Comparison of ENCODE assay signal across 9 mouse cellular contexts in the genomic region with DNA sequence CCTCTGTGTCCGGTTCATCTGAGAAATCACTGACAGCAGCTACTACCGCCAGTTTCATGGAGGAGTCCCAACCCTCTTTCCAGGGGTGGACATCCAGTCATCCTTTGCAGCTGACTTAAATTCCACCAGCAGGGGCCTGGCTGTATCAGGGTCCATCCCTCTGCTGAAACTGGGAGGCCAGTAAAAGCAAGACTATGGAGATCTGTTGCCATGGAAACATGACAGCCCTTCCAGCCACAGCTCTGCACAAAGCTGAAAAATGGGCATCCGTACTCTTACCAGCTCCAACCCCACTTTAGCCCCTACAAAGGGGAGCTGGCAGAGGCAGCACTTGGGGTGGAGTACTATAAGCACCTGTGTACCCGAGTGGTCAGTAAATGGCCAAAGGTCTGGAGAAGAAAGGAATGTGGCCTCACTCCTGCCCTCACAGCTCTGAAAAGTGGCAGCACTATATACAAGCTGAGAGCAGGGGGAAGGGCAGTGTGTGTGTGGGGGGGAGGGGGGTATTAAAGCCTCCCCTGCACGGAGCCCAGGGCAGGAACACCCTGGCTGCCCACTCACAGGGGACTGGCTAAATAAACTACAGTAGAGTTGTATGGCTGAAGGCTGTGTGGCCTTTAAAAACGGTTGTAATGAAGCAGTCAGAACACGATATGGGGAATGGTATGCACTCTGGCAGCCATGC. TPM values are rescaled to one million over a fixed set of nuclear protein-coding genes. Genes with fewer than 3 reads are reported as not detected.
DNase-seq lines count a peak whose midpoint lies in the region; ATAC-seq and TF ChIP-seq lines count a peak whose summit lies in the region.
"Had no signal": no experiment of that assay in that cellular context is flagged by ENCODE, and none has a peak within 500 bp of the region (broad histone marks: within the 10 kb centered on the region; RNA-seq: fewer than 3 reads in every experiment).

No protein-coding gene starts in this region.

- 33% methylated on average over 7 of the region's 7 CpGs for WGBS in intestine, embryonic 14.5 days
- WGBS in intestine, embryonic 15.5 days: 34% methylated on average over 7 of the region's 7 CpGs
- WGBS in hindbrain, embryonic 14.5 days: 14% methylated on average over 7 of the region's 7 CpGs

- no peak overlapping the region for H3K4me3 ChIP-seq in intestine, embryonic 14.5 days (ENCODE audit: low read depth, low read length)
- no peak overlapping the region for H3K4me3 ChIP-seq in intestine, embryonic 15.5 days (replicated peaks)
- no peak overlapping the region for H3K4me3 ChIP-seq in hindbrain, embryonic 14.5 days (replicated peaks; ENCODE audit: low read length)
- no peak overlapping the region for H3K4me3 ChIP-seq in myocyte

- H3K36me3 ChIP-seq in intestine, embryonic 14.5 days (ENCODE audit: control insufficient read depth, insufficient read depth, low read length): peaks cover 29% of the 10 kb centered on the region
- H3K36me3 ChIP-seq in intestine, embryonic 15.5 days: 0 out of 2 replicates have a peak, but pooled peaks cover 3% of the 10 kb centered on the region
- peaks cover 18% of the 10 kb centered on the region; the same call in 1 of the 2 replicates for H3K36me3 ChIP-seq in hindbrain, embryonic 14.5 days (replicated peaks; ENCODE audit: control insufficient read depth, insufficient read depth)
- no peaks in the 10 kb centered on the region for H3K36me3 ChIP-seq in myocyte (ENCODE audit: control insufficient read depth, insufficient read depth)

- H3K27me3 ChIP-seq in intestine, embryonic 14.5 days (replicated peaks; ENCODE audit: control insufficient read depth, insufficient read depth, low read length): no peaks in the 10 kb centered on the region
- H3K27me3 ChIP-seq in intestine, embryonic 15.5 days (replicated peaks): no peaks in the 10 kb centered on the region
- H3K27me3 ChIP-seq in hindbrain, embryonic 14.5 days (ENCODE audit: control insufficient read depth, insufficient read depth, low read length): no peaks in the 10 kb centered on the region
- no peaks in the 10 kb centered on the region for H3K27me3 ChIP-seq in myocyte (ENCODE audit: control insufficient read depth, insufficient read depth, insufficient read length)

- no peak overlapping the region for H3K9ac ChIP-seq in intestine, embryonic 14.5 days (ENCODE audit: low read length)
- H3K9ac ChIP-seq in intestine, embryonic 15.5 days: no peak overlapping the region
- peak overlapping the region; percentile 17; the same call in 1 of the 2 replicates for H3K9ac ChIP-seq in hindbrain, embryonic 14.5 days

- no peaks in the 10 kb centered on the region for H3K9me3 ChIP-seq in intestine, embryonic 14.5 days (ENCODE audit: control insufficient read depth, low read length)
- H3K9me3 ChIP-seq in intestine, embryonic 15.5 days: no peaks in the 10 kb centered on the region
- no peaks in the 10 kb centered on the region for H3K9me3 ChIP-seq in hindbrain, embryonic 14.5 days (ENCODE audit: control insufficient read depth, low read length)
- H3K9me3 ChIP-seq: G1E had no signal

- DNase-seq in intestine, embryonic 14.5 days (ENCODE audit: low spot score): no peak
- peak; percentile 75 for DNase-seq in embryo, embryonic 10 days (ENCODE audit: low spot score)
- DNase-seq in hindbrain, embryonic 14.5 days (ENCODE audit: low spot score): no peak
- DNase-seq in layer of hippocampus, postnatal 10 days (ENCODE audit: low spot score in 2 of 2): no peak
- no peak for DNase-seq in thymus, postnatal 14 days
- DNase-seq in cerebellum, postnatal 14 days: no peak

- no peak overlapping the region for H3K27ac ChIP-seq in intestine, embryonic 14.5 days (ENCODE audit: low read depth)
- H3K27ac ChIP-seq in intestine, embryonic 15.5 days: no peak overlapping the region
- H3K27ac ChIP-seq in hindbrain, embryonic 14.5 days: peak overlapping the region; percentile 59

- no peak overlapping the region for H3ac ChIP-seq in myocyte (ENCODE audit: control insufficient read depth, insufficient read length)

- H3K79me2 ChIP-seq in myocyte (ENCODE audit: control insufficient read depth, insufficient read depth): no peaks in the 10 kb centered on the region

- ATAC-seq in intestine, embryonic 14.5 days (replicated peaks; ENCODE audit: low FRiP score, low TSS enrichment, low read depth): peak; percentile 41; the same call in 1 of the 2 replicates
- no peak for ATAC-seq in intestine, embryonic 15.5 days
- peak; percentile 75 for ATAC-seq in hindbrain, embryonic 14.5 days (ENCODE audit: low FRiP score)

- TF ChIP-seq POLR2A in myocyte (IDR thresholded peaks at IDR 0.05; ENCODE audit: insufficient read length, low read depth): no peak

- no peak overlapping the region for H3K4me2 ChIP-seq in intestine, embryonic 14.5 days (ENCODE audit: low read length)
- no peak overlapping the region for H3K4me2 ChIP-seq in intestine, embryonic 15.5 days (replicated peaks)
- H3K4me2 ChIP-seq in hindbrain, embryonic 14.5 days (replicated peaks): no peak overlapping the region
- peak overlapping the region; percentile 5 for H3K4me2 ChIP-seq in myocyte (ENCODE audit: low read depth)

- peaks cover 18% of the 10 kb centered on the region for H3K4me1 ChIP-seq in intestine, embryonic 14.5 days (replicated peaks; ENCODE audit: control insufficient read depth, insufficient read depth, low read length)
- peaks cover 34% of the 10 kb centered on the region for H3K4me1 ChIP-seq in intestine, embryonic 15.5 days (replicated peaks)
- H3K4me1 ChIP-seq in hindbrain, embryonic 14.5 days (replicated peaks; ENCODE audit: control insufficient read depth, insufficient read depth, low read length): peaks cover 35% of the 10 kb centered on the region

TF ChIP-seq in myocyte, 11 proteins besides CTCF, POLR2A, EP300 and RAD21:
- no peak for TF ChIP-seq MYOG (IDR thresholded peaks at IDR 0.05; ENCODE audit: control insufficient read depth in 1 of 3, insufficient read depth in 1 of 3, insufficient read length in 2 of 3, low read depth in 2 of 3)
- no peak for TF ChIP-seq POLR2AphosphoS2 (IDR thresholded peaks at IDR 0.05; ENCODE audit: insufficient read length, low read depth)
- no peak for TF ChIP-seq TCF12 (IDR thresholded peaks at IDR 0.05; ENCODE audit: insufficient read depth, poor library complexity, severe bottlenecking)
- TF ChIP-seq E2F4 (IDR thresholded peaks at IDR 0.05; ENCODE audit: insufficient read depth): no peak

RNA-seq across cellular contexts. Expression of gene Fam53b, which starts 32.4 kb away (rescaled TPM):
- polyA plus RNA-seq in intestine, embryonic 14.5 days (2014; fragmentation: Nextera tagmentation; extraction: Ambion mirVana): 20.4 and 23.2 TPM in 2 replicates
- 17.9 and 19.1 TPM in 2 replicates for polyA plus RNA-seq in intestine, embryonic 15.5 days (2015; fragmentation: Nextera tagmentation; extraction: Ambion mirVana)
- polyA plus RNA-seq in hindbrain, embryonic 14.5 days (2014; fragmentation: Nextera tagmentation; extraction: Ambion mirVana): 13.3 and 16.6 TPM in 2 replicates
- polyA plus RNA-seq in myocyte (2012; fragmentation: generic; extraction: Trizol): 26.5 TPM
- 10 to 100 TPM; 17.1 to 17.2 TPM for total RNA-seq in layer of hippocampus, postnatal 10 days (2021)
